Mouse (Mus musculus): Measurements from ENCODE around the gene Fbxw10.

The Fbxw10 gene

DNA sequence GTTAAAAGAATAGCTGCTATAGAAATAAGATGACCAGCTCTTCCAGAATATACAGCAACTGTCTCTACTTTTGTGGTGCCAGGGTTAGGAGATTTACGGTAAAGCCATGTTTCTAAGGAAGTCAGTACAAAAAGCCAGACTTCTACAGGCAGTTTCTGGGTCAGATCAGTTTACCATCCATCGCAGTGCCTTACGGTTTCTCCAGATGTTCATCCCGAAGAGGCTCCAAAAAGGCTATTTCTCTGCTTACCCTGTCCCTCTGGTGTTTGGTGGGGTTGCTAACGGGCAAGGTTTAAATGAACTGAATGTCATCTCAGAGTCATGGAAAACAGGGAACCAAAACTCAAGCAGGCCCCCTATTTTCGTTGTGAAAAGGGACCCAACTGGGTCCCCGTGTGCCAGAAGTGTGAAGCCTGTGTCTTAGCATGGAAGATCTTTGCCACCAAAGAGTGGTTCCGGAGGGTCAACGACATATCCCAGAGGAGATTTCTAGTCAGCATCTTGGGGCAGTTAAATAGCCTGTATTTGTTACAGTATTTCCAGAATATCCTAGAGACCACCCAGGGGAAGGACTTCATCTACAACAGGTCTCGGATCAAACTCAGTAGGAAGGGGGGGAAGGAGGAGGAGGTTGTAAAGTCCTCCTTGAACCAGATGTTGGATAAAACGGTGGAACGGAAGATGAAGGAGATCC, at the start of gene Fbxw10:
TSS of gene Fbxw10 (plus strand) at position 109 of the 694 bp plus-strand sequence.
- no peak for DNase-seq

- DNase-seq = no peak
Measured at GRCm38 (mm10) chr11:62804119-62804518, 42.8 kb upstream of the Fbxw10 start.

DNA sequence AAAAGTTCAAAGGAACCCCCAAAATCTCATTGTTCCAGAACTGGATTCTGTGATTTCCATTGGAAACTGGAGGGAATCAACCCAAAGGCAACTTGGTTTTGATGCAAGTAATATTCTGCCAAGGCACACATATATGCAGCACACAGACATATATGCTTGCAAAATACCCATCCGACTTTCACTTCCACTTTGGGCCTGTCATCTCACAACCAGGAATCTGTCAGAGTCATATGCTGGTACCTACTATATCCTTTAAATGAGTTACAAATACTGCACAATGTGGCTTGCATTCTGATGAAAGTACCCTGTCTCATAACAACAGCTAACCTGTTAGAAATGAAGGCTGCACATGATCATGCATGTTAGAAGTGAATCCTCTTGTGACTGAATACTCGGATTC, 38.9 kb upstream of the Fbxw10 start:
- no peak for DNase-seq

- peak in 1 of 2 experiments; percentile 26 for DNase-seq
Measured at GRCm38 (mm10) chr11:62809201-62809600, 37.7 kb upstream of the Fbxw10 start.

DNA sequence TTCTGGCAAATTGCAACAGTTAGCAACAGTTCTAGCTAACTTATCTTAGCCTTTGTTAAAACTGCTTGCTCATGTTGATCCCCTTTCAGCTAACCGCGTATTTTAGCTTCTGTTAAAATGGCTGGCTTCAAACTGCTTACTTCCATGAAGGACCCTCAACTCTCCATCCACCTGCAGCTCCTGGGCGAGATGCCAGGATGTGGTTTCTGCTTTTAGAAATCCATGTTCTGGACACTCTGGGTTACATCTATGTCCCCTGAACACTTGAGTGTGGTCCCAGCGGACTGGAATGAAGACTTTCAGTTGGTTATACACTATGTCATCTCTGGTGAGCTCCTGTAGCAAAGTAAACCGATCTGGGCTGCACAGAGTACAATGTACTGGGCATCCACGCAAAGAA, 34.6 kb upstream of the Fbxw10 start:
- no peak for DNase-seq

DNA sequence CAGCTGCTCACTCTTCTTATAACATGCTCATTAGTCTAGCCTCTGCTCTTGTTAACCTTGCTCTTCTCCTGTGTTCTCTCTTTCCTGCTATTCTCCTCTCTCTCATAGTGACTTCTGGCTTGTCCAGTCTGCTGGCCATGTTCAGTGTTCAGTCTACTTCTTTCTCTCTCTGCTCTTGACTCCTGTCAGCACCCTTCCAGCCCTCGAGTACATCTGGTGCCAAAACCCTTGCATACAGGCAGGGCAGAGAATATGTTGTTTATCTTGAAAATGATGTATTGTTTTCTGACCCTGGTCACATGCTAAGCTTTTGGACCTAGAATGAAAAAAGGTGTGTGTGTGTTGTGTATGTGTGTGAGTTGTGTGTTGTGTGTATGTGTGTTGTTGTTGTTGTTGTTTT, 33.4 kb upstream of the Fbxw10 start:
- DNase-seq = no peak

- no peak for DNase-seq
Measured at GRCm38 (mm10) chr11:62813970-62814624, 32.8 kb upstream of the Fbxw10 start.

DNA sequence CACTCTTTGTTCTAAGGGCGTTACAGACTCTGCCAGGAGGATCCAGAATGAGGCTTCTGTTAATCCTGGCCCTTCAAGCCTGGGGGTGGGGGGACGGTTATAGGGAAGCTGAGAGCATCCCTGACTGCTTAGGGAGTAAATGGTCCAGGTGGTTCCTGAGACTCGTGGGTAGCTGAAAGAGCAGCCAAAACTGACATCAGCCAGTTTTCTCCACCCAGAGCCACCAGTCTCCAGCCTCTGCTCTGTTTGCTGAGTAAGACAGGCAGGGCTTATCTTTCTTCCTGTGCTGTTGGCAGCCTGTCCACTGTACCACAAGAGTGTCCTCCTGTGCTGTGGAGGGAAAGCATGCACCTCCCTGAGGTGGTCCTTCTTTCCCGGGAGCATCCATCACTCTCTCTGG, 32.2 kb upstream of the Fbxw10 start:
- DNase-seq = peak; percentile 42 to 43

DNA sequence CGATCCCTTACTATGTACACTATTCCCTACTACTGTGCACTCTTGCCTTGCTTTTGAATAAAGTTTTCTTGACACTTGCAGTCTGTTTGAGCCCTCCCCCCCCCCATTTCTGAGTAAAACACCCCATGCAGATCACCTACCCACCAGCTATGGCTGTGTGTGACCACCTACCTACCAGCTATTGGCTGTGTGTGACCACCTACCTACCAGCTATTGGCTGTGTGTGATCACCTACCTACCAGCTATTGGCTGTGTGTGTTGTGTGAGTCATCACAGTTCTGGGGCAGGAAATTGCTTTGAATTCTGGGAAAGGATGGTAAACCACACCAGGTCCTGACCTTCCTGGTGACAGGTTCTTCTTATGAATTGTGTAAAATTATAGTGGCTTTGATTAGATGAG, 31.4 kb upstream of the Fbxw10 start:
- DNase-seq = no peak

DNA sequence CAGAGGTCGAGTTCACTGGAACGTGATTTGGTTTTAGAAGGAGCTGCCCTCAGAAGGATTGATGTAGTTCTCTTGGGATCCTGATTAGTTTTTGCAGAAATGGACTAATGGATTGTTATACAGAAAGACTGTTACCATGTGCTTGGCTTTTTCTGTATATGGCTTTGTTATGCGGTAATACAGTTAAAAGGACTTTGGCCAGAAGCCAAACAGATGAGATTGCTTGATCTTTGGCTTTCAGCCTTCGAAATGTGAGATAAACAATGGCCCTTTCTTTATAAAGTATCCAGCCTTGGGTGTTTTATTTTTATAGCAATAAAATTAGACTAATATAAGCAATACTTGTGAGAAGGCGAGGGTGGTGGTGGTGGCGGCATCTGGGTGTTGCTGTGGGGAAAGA, 30.3 kb upstream of the Fbxw10 start:
- no peak for DNase-seq

- no peak for DNase-seq
Measured at GRCm38 (mm10) chr11:62819059-62819686, 27.7 kb upstream of the Fbxw10 start.

DNA sequence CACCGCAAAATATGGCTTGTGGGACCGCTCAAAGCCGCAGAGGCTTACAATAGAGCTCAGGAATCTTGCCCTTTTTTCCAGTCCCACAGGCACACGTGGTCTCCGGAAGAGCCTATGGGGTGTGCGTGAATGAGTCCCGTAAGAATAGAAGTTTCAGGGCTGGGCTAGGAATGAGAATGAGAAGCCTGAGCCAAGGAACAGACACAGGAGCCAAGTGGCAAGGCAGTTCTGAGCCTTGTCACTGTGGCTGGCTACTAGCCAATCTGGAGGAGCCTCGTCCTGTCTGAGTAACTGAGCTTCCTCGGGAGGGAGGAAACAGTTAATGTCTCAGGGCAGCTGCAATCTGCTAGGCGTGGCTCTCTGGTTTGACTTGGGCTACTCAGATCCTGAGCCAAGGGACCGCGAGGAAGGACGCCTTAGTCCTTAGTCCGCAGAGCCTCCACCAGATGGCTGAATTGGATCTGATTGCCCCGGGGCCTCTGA, 26.8 kb upstream of the Fbxw10 start, which contains the start of gene Trim16:
TSS of gene Trim16 (plus strand) at position 173 of the 483 bp plus-strand sequence.
- peak; percentile 52 to 62 for DNase-seq

GRCm38 (mm10) chr11:62820661-62821437, 26.0 kb upstream of the Fbxw10 start:
- peak; percentile 15 to 29 for DNase-seq

- no peak for DNase-seq
Measured at GRCm38 (mm10) chr11:62821893-62822292, 25.0 kb upstream of the Fbxw10 start.

- no peak for DNase-seq
Measured at GRCm38 (mm10) chr11:62824211-62824610, 22.7 kb upstream of the Fbxw10 start.

- no peak for DNase-seq
Measured at GRCm38 (mm10) chr11:62825222-62826105, 21.4 kb upstream of the Fbxw10 start.

DNA sequence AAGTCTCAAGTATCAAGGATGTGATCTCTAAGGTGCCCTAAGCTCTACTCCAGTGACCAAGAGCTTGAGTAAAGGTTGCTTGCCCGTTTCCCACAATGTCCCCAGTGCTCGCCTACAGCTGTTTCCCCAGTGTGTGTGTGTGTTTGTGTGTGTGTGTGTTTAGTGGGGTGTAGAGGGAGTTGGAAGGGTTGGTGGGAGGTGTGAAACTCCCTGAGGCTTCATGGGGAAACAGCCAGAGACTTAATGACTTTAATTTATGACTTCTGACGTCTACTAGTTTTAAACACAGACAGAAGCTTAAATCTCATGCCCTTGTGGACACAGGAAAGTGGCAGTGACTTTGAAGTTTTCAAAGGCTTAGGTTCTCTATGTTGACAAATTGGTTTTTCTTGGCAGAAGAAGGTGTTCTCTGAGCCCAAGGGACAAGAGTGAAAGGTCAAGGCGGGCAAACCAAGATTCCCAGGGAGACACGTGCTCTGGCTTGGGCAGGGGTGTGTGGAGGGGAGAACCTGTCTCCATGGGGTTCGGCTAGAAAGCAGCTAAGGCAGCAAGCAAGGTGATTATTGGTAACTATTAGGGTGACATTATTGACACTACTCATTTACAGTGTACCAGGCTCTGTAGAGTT, 20.6 kb upstream of the Fbxw10 start:
- DNase-seq = no peak

DNA sequence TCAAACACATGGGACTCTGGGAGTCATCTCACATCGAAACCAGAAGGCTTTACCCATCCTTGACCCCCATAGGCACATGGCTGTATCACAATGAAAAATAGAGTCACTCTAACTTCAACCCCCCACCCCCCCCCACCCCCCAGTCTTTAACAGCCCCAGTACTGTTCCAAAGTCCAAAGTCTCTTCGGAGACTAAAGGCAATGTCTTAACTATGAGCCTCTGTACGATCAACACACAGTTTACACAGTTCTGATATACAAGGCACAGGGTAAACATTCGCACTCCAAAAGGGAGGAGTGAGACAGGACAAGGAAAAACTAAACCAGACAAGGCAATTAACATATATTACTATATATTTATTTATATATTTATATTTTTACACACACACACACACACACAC, 19.7 kb upstream of the Fbxw10 start:
- DNase-seq = no peak

- no peak for DNase-seq
Measured at GRCm38 (mm10) chr11:62827911-62828310, 19.0 kb upstream of the Fbxw10 start.

DNA sequence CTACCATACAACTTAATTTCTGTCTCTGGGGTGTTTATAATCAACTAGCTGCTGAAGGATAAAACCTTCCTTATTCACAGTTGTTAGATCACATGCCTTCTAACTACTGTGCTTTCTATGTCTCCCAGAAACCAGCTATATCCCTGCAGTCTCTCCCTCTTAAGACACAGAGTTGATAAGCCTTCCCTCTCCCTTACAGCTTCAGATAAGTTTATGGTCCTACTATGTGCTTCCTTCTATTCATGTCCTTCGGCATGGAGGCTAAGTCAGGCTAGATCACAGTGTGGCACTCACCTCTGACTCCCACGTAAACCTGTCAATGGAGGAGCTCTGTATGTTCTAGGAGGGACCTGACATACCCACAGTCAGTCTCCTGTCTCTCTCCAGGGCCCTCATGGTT, 16.5 kb upstream of the Fbxw10 start:
- DNase-seq = no peak

DNA sequence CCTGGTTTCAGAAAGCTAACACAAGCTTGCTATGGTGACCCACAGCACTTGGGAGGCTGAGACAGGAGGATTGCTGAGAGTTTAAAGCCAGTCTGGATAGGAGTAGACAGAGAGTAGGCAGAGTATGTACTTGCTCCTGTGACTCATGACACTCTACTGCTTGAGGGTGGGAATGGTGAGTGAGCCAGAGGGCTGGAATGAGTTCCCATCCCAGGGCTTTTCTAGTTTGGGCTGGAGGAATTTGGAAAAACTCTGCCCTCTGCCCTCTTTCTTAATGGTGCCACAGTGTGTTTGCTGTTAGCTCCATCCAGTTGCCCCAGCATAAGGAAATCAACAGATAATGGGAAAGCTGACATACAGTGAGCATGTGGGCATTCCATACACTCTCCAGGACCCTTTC, 15.0 kb upstream of the Fbxw10 start:
- DNase-seq = no peak

- no peak for DNase-seq
Measured at GRCm38 (mm10) chr11:62844562-62844961, 2.3 kb upstream of the Fbxw10 start.

All from cerebellum, postnatal 25 days (tissue).